Mouse (Mus musculus) erythroblast, adult 5-6 weeks (primary cell): ENCODE measurements around the gene Arpc3. TPM values are rescaled to one million over a fixed set of nuclear protein-coding genes. Genes with fewer than 3 reads are reported as not detected.

ENCODE experiments used
- ATAC-seq: replicated peaks from 2 replicates; pipeline ENCODE4 v1.8.0; 2016; ENCODE audit warnings: moderate number of reproducible peaks, mild to moderate bottlenecking, moderate TSS enrichment, inconsistent platforms; ENCODE audit not compliant: poor library complexity, low FRiP score, severe bottlenecking
- total RNA-seq, 2 experiments: library from RNA; stranded (forward) in 1 of 2; stranded (reverse) in 1 of 2; fragments of 150-400 nt in 1 of 2; fragments of 200-764, 138-1000 nt in 1 of 2; gene quantifications; 2 replicates each; pipeline versions ENCODE4 v1.2.3 to v1.2.4; 2015 to 2017; ENCODE audit warnings: low replicate concordance in 2 of 2

The Arpc3 gene
- total RNA-seq (2015; ENCODE audit: low replicate concordance): 98.4 and 108 TPM in 2 replicates
- 220 and 303 TPM in 2 replicates for total RNA-seq (2017; ENCODE audit: low replicate concordance)

DNA sequence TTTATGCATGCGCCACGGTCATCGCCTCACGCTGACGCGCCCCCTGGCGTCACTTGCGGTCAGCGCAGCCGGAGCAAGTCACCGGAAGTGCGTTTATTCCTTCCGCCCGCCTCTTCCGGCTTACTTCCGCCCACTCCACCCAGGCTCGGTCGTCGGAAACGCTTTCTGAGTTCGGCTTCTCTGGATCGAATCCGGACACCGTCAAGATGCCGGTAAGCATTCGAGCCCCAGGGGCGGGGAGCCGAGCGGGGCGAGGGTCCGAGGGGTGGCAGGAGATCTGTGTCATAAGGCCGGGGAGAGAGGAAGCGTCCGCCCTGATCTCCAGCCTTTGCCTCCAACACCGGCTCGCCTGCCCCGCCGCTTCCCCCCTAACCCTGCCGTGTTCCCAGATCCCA, at the start of gene Arpc3:
TSS of gene Arpc3 (plus strand) at position 93 of the 395 bp plus-strand sequence.
- ATAC-seq: peak; percentile 97

DNA sequence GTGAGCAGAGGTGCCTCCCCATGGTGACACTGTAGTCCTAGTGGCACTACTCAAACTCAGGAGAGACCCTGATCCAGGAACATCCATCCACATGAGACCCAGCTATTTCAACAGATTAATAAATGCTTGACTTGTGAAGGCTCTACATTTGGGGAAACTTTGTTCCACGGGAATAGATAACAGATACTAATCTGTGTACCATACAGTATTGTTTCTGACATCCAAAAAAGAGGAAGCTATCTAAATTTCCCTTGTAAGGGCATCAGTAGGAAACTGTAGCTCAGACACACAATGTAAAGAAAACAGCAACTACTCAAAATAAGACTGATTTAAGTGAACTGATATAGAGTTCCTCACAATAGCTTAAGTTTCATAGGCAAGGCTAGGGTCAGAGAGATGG, 48.8 kb upstream of the Arpc3 start:
- no peak for ATAC-seq

DNA sequence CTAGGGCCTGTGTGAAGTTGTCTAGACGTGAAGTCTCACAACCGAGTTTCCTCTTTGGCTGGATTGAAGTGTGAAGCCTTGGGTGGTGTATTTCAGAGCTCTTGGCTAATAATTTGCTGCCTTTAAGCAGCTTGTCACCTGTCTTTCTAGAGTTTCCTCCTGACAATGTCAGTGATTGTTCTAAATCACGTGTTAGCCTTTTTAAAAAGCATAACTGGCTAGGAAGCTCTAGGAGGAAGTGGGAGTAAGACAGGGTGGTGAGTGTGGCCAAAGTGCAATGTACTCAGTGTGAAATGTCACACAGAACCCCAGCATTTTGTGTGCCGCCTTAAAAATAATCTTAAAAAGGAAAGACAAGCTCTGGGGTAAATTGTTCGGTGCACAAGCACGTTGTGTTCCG, 47.9 kb upstream of the Arpc3 start:
- no peak for ATAC-seq

DNA sequence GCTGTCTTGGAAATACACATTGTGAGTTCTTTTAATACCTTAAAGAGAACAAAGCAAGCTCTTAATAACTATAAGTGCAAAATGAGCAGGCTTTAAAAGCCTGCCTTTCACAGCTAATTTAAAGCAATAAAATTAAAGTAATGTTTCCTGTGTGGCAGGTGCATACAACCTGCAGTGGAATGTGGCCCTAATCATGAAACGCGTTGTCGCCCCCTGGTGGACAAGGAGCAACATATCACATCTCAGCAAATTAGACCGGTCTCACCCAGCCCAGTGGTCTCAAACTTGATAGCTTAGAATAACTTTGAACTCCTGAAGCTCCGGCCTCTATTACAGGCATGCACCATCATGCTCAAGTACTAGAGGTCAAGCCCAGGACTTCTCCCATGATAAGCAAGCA, 47.4 kb upstream of the Arpc3 start:
- ATAC-seq: peak; percentile 91

DNA sequence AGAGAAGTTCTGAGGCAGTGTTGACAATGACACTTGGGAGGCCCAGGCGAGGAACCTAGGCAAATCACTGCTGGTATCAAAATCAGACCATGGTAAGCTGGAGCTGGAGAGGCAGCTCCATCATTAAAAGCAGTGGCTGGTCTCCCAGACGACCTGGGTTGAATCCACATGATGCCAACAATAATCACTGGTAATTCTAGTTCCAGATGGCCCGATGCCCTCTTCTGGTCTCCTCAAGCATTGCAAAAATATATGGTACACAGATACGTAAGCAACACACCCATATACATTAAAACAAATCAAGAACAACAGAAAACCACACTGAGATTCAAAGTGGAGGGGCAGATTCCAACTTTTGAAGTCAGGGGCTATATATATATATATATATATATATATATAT, 45.9 kb upstream of the Arpc3 start:
- no peak for ATAC-seq

DNA sequence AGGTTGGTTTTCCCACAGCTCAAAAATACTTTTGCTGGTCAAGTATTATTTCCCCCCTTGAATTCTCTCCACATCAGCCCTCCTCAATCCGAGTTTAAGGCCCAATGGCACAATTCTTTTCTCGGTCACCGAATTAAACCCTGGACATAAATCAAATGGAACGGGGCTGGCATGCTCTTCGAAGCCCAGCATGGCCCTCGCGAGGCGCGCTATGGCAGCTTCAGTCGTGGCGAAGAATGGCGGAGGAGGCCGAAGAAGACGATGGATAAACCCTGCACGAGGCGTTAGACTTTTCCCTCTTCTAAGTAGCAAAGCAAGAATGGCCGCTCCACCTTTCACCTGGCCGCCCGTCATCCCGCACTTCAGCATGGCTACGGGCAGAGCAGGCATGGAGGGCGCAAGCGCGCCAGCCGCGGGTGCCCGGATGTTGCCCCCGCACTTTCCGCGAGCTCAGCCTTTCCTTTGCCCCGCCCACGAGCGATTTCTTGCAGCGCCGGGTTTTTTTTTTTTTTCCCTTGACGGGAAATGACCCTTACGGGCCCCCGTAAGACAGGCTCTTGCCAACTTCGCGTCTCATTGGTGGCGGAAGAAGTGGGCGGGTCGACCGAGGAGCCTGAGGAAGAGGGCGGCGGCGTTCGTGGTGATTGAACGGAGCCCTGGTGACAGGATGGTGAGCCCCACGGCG, 37.7 kb upstream of the Arpc3 start, which contains the start of the genes Rad9b and Vps29:
TSS of gene Rad9b (minus strand) at position 427 of the 685 bp plus-strand sequence.
TSS of gene Vps29 (plus strand) at position 563 of the 685 bp plus-strand sequence.
- peak; percentile 98 for ATAC-seq

DNA sequence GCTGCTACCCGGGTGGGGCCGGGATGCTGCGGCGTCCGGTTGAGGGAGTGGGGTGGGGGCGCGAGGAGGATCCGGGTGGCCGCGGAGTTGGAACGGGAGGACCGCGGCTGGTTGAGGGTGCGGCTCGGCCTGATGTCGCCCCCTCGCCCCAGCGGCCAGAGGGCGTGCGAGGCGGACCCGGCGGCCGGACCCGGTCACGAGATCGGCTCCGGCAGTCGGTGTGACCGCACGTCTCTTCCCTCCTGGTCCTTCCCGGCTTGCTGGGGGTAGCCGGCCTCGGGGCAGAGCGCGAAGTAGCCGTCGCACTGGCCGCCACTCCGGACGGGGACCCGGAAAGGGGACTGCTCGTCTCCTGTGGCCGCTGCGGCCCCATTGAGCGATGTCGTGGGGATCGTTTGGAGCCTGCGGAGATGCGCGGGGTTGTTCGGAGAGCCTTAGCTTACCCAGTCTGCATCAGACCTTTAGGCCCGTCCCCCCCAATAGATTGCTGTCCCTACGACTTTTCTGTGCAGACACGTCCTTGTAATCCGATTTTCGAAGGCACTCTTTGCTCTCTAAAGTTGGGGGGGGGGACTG, 37.1 kb upstream of the Arpc3 start:
- ATAC-seq: peak; percentile 10; the same call in 1 of the 2 replicates

DNA sequence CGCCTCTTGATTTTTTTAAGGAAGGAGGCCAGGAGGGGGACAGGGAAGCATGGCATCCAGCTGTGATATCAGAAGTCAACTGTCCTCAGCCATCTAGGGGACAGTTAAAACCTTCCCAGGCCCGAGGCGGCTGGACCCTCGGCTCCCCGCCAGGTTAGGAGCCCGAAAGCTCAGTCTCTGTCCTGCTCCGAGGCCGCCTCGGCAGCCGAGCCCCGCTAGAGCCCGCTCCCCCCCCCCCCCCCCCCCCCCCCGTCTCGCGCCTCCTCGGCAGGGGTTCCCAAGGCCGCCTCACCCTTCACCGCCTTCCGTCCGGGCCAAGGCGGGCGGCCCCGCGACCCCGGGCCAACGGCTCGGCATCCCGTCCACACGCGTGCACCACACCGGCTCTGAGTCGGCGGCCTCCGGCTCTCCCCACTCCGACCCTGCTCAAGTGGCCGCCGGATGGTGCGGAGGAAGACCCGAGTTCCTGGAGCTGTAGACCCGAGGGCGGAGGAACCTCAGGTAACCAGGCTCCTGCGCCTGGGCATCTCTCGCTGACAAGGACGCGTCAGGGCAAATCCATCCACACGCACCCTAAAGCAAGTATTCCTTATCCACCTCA, 20.0 kb upstream of the Arpc3 start, which contains the start of gene Gpn3:
TSS of gene Gpn3 (plus strand) at position 286 of the 601 bp plus-strand sequence.
- peak; percentile 71 for ATAC-seq

DNA sequence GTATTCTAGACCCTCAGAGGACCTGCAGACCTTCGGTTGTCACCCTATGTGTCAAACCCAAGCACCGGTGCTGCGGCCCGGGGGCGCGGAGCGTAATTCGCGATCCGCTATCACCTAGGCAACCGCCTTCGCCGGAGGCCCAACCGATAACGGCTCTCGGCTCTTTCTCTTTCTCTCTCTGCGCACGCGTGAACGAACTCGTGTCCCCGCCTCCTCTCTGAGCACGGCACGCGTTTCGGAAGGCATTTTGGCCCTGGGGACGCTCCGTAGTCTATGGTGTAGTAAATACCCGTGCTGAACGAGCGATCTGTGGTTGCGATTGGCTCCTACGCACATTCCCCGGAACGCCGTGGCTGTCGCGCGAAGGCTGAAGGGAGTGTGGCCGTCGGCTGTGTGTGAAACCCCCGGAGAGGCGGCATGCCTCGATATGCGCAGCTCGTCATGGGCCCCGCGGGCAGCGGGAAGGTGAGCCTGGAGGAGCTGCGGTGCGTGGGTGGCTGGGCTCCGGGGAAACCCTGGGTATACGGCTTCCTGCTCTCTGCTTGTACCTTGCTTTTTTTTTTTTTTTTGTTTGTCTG, 19.4 kb upstream of the Arpc3 start, which contains the start of gene Fam216a:
TSS of gene Fam216a (minus strand) at position 173 of the 578 bp plus-strand sequence.
- peak; percentile 93 for ATAC-seq

DNA sequence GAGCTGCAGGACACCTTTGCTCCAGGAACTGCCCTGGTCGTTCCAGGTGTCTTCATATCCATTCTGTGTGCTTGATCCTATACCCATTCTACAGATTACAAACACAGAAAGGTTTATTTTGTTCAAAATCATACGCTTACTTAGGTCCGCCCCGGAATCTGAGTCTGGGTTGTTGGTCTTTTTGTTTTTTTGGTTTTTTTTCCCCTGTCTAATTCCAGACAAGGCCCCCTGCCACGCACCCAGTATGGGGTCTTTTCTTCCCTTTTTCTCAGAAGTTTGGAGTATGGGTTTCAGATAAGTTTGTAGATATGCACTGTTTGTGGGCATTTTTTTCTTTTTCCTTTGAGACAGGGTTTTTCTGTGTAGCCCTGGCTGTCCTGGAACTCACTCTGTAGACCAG, 18.8 kb upstream of the Arpc3 start:
- no peak for ATAC-seq

DNA sequence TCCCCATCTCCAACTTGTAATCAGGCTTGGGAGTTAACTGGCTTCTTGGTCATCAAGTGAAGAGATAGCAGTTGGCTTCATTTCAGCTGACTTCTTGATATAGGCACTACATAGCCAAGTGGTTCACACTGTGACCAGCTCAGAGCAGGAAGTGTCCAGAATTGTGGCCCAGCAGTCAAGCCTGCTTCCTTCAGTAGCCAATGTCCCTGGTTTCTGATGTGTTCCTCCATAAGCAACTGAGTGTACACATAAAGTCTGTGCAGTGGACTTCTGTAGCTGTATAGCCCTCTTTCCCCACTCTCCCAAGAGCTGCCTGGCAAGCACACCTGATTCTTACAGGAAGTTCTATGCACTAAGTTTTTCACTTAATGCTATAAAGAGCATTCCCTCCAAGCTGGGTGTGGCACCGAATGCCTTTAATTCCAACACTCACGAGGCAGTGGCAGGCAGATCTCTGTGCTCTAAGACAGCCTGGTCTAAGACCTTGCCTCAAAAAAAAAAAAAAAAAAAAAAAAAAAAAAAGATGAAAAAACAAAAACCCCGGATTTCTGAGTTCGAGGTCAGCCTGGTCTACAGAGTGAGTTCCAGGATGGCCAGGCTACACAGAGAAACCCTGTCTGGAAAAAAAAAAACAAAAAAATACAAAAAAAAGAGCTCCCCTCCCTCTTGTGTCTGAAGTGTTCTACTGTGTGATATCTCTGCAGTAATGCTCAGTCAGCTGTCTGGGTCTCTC, 14.4 kb upstream of the Arpc3 start:
- ATAC-seq: no peak

DNA sequence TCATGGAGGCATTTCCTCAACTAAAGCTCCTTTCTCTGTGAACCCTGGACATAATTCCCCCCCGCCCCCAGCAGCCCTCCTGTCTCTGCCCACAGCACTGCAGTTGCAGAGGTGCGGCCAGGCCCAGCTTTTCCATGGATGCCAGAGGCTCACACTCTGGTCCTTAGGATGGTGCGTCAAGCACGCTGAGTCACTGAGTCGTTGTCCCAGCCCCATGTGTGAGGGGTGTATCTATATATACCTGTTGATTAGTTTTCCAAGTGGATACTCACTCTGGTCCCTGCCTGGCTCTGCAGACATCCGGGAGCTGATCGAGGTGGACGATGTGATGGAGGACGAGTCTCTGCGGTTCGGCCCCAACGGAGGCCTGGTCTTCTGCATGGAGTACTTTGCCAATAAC, 13.5 kb upstream of the Arpc3 start:
- no peak for ATAC-seq

DNA sequence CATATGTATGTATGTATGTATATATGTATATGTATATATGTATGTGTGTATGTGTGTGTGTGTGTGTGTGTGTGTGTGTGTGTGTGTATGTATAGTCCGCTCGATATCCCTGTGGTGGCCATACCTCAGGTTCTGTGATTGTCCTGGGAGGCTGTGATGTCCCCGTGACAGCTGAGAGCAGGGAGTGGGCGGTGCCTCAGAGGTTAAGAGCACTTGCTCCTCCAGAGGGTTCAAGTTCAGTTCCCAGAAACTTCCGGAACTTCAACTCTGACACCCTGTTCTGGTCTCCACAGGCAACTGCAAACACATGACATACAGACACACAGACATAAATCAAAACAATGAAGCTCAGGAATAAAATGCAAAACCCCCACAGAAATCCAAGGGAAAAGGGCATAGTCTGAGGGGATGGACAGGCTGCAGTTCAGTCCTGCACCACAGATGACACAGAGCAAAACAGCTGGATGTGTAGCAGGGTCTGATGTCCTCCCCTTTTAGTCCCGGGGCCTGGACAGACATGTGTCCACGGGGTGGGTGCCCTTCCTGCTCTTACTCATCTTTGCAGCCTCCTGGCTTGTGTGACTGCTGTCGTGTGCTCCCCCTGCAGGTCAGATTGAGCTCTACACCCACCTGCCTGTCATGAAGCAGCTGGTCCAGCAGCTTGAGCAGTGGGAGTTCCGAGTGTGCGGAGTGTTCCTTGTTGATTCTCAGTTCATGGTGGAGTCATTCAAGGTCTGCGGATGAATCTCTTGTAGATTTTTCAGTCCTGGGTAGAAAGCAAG, 12.1 kb upstream of the Arpc3 start:
- peak; percentile 94 for ATAC-seq

DNA sequence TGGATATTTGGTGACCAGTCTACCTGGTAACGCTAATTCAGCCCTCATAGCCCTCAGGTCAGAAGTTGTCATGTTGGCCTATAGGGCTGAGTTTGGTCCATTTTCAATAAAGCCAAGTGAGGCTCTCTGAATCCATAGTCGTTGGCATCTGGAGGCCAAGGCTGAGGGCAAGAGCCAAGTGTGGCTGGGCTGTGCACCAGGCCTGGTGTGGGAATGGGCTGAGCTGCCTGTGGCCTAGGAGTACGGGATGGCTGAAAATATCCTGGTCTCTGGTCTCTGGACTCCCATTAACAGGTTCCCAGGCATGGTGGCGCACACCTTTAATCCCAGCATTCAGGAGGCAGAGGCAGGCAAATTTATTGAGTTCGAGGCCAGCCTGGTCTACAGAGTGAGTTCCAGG, 1.7 kb upstream of the Arpc3 start:
- no peak for ATAC-seq

DNA sequence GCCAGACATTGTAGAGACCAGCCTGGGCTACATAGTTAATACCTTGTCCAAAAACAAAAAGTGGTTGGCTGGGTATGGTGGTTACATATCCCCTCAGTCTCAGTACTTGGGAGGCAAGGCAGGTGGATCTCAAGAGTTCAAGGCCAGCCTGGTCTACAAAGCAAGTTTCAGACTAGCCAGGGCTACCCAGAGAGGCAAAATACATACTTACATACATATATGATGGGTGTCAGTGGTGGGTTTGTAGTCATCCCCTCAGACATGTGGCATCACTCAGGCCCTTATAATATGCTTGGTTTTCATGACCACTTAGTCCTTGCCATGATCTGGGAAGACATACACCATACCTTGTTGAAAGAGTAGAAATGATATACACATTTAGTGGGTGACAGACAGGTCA, 1.0 kb upstream of the Arpc3 start:
- ATAC-seq: no peak

DNA sequence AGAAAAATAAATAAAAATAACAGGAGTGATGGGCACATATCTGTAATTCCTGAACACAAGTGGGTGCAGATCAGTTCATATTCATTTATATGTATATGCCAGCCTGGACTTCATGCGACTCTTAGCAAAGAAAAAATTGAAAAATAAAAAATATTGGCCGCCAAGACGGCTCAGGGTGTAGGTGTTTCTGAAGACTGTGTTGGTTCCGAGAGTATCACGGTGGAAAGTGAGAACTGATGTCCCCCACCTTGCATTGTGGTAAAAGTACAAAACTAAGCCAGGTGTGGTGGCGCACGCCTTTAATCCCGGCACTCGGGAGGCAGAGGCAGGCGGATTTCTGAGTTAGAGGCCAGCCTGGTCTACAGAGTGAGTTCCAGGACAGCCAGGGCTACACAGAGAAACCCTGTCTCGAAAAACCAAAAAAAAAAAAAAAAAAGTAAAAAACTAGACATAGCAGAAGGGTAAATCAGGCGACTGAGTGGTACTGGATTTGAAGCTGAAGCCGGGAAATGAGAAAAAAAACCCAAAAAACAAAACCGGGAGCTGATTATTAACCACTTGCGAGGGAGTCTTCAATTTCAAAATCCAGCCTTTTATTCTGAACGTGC, 396 bp upstream of the Arpc3 start:
- no peak for ATAC-seq

DNA sequence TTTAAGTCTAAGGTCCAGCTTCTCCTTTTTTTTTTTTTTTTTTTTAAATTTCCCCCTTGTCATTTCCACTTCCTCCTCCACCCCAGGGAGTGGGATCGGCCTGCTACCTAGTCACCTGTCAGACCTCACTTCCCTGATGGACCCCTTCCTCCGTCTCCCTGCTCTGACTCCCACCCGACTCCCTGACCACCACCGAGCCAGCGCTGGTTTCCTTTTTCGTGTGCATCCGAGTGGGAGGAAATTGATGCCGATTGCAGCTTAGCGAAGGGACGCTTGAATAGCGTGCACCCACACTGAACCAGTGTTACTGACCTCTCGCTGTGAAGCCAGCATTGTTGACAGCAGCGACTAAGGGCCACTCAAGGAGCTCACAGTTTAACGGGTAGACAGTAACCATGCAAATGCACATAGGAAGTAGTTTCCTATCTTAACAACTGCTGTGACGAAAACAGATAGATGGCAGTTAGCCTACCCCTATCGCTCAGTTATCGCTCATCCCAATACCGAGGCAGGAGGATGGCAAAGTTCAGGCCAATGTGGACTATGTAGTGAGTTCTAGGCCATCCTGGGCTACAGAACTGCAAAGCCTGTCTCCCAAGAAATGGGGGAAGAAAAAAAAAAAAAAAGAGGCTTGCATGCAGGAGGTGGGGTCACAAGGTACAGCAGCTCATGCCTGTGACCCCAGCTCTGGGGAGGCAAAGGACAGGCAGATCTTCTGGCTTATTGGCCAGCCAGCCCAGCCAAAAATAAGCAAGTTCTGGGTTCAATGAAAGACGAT, 738 bp downstream of the Arpc3 start:
- ATAC-seq: peak; percentile 38

DNA sequence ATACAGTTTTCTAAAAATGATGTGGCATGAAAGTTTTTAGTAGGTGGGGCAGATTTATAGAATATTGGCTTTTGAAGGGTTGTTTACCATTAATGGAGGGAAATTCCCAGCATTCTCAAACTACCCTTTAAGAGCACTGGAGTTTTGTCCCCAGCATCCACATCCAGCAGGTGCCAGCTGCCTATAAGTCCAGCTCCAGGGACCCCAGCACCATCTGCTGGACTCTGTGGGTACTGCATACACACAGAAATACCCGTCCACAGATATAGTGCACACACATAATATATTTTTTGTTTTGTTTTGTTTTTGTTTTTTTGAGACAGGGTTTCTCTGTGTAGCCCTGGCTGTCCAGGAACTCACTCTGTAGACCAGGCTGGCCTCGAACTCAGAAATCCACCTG, 2.2 kb downstream of the Arpc3 start:
- ATAC-seq: peak; percentile 71
